Mouse (Mus musculus): ENCODE data around the gene Adgrd1.

GRCm38 (mm10) chr5:129219178-129219760, 122.7 kb downstream of the Adgrd1 start:
- TF ChIP-seq CTCF (IDR thresholded peaks at IDR 0.05; ENCODE audit: extremely low read depth, insufficient read depth, low read length) = 0 out of 2 replicates have a peak, but pooled peaks have one; percentile 8
- no peak for TF ChIP-seq POLR2A (IDR thresholded peaks at IDR 0.05; ENCODE audit: extremely low read depth, insufficient read depth, low read length)
